Mouse (Mus musculus): ENCODE results near the gene Glb1.

- TF ChIP-seq CTCF (IDR thresholded peaks at IDR 0.05; ENCODE audit: control insufficient read depth, insufficient read depth, insufficient replicate concordance, low read depth, low read length) (no peak), POLR2A (IDR thresholded peaks at IDR 0.05; ENCODE audit: control insufficient read depth, low read depth, low read length) (no peak)
Observed at GRCm38 (mm10) chr9:114466871-114467270, 66.0 kb downstream of the Glb1 start.
